Mouse (Mus musculus): ENCODE measurements around the gene Ccdc148. TPM values are rescaled to one million over a fixed set of nuclear protein-coding genes. Genes with fewer than 3 reads are reported as not detected.

Ccdc148 gene
- polyA plus RNA-seq, 1 experiment from 2014 or later, result 0.70 TPM

GRCm38 (mm10) chr2:58952101-58952500 lies 208.4 kb downstream of the Ccdc148 start:
- 72% methylated on average over 3 of the region's 3 CpGs for WGBS (ENCODE audit: insufficient replicate concordance)
- no peak overlapping the region for H3K27ac ChIP-seq (ENCODE audit: low read length)
- no peaks in the 10 kb centered on the region for H3K27me3 ChIP-seq (ENCODE audit: control insufficient read depth, insufficient read depth, low read depth, low read length)

GRCm38 (mm10) chr2:58948796-58949195 lies 211.7 kb downstream of the Ccdc148 start:
- no peak overlapping the region for H3K9ac ChIP-seq (ENCODE audit: low read depth, low read length)
- H3K4me2 ChIP-seq (ENCODE audit: low read depth, low read length), result no peak overlapping the region
- whole genome bisulfite sequencing (ENCODE audit: insufficient replicate concordance), result 62% methylated on average over 7 of the region's 7 CpGs
- no peaks in the 10 kb centered on the region for H3K36me3 ChIP-seq (ENCODE audit: control insufficient read depth, insufficient read depth)
- ATAC-seq (ENCODE audit: low read depth), result no peak
- no peaks in the 10 kb centered on the region for H3K27me3 ChIP-seq (ENCODE audit: control insufficient read depth, insufficient read depth, low read depth, low read length)
- no peaks in the 10 kb centered on the region for H3K9me3 ChIP-seq (replicated peaks; ENCODE audit: control insufficient read depth, low read length)
- H3K4me1 ChIP-seq (ENCODE audit: control insufficient read depth, low read depth, low read length), result no peaks in the 10 kb centered on the region
- no peak overlapping the region for H3K27ac ChIP-seq (ENCODE audit: low read length)
- H3K4me3 ChIP-seq (ENCODE audit: low read depth, low read length), result no peak overlapping the region

More at GRCm38 (mm10) chr2:58952101-58952500, 208.4 kb downstream of the Ccdc148 start:
- Histone ChIP-seq H3K36me3 (ENCODE audit: control insufficient read depth, insufficient read depth) (no peaks in the 10 kb centered on the region), H3K4me2 (ENCODE audit: low read depth, low read length) (no peak overlapping the region), H3K9me3 (replicated peaks; ENCODE audit: control insufficient read depth, low read length) (no peaks in the 10 kb centered on the region), H3K4me3 (ENCODE audit: low read depth, low read length) (no peak overlapping the region), H3K9ac (ENCODE audit: low read depth, low read length) (no peak overlapping the region), H3K4me1 (ENCODE audit: control insufficient read depth, low read depth, low read length) (no peaks in the 10 kb centered on the region)
- ATAC-seq (ENCODE audit: low read depth), result no peak

- no peaks in the 10 kb centered on the region for H3K36me3 ChIP-seq (ENCODE audit: control insufficient read depth, insufficient read depth)
- no peak overlapping the region for H3K9ac ChIP-seq (ENCODE audit: low read depth, low read length)
- H3K4me1 ChIP-seq (ENCODE audit: control insufficient read depth, low read depth, low read length), result no peaks in the 10 kb centered on the region
- H3K9me3 ChIP-seq (replicated peaks; ENCODE audit: control insufficient read depth, low read length), result no peaks in the 10 kb centered on the region
- H3K27me3 ChIP-seq (ENCODE audit: control insufficient read depth, insufficient read depth, low read depth, low read length), result no peaks in the 10 kb centered on the region
- no peak overlapping the region for H3K4me3 ChIP-seq (ENCODE audit: low read depth, low read length)
- H3K4me2 ChIP-seq (ENCODE audit: low read depth, low read length), result no peak overlapping the region
- H3K27ac ChIP-seq (ENCODE audit: low read length), result no peak overlapping the region
- WGBS (ENCODE audit: insufficient replicate concordance), result 67% methylated on average over 4 of the region's 4 CpGs
- ATAC-seq (ENCODE audit: low read depth), result no peak
Measured at GRCm38 (mm10) chr2:58941361-58941760, 219.1 kb downstream of the Ccdc148 start.

- no peak overlapping the region for H3K9ac ChIP-seq (ENCODE audit: low read depth, low read length)
- no peak overlapping the region for H3K27ac ChIP-seq (ENCODE audit: low read length)
- ATAC-seq (ENCODE audit: low read depth), result no peak
- H3K36me3 ChIP-seq (ENCODE audit: control insufficient read depth, insufficient read depth), result no peaks in the 10 kb centered on the region
- no peaks in the 10 kb centered on the region for H3K27me3 ChIP-seq (ENCODE audit: control insufficient read depth, insufficient read depth, low read depth, low read length)
- H3K4me1 ChIP-seq (ENCODE audit: control insufficient read depth, low read depth, low read length), result no peaks in the 10 kb centered on the region
- no peaks in the 10 kb centered on the region for H3K9me3 ChIP-seq (replicated peaks; ENCODE audit: control insufficient read depth, low read length)
- 76% methylated on average over 2 of the region's 2 CpGs for WGBS (ENCODE audit: insufficient replicate concordance)
- no peak overlapping the region for H3K4me2 ChIP-seq (ENCODE audit: low read depth, low read length)
- H3K4me3 ChIP-seq (ENCODE audit: low read depth, low read length), result no peak overlapping the region
Measured at GRCm38 (mm10) chr2:58925551-58925950, 234.9 kb downstream of the Ccdc148 start.

- H3K36me3 ChIP-seq (ENCODE audit: control insufficient read depth, insufficient read depth), result no peaks in the 10 kb centered on the region
- H3K9me3 ChIP-seq (replicated peaks; ENCODE audit: control insufficient read depth, low read length), result no peaks in the 10 kb centered on the region
- H3K4me1 ChIP-seq (ENCODE audit: control insufficient read depth, low read depth, low read length), result no peaks in the 10 kb centered on the region
- H3K27me3 ChIP-seq (ENCODE audit: control insufficient read depth, insufficient read depth, low read depth, low read length), result no peaks in the 10 kb centered on the region
- no peak overlapping the region for H3K4me2 ChIP-seq (ENCODE audit: low read depth, low read length)
- ATAC-seq (ENCODE audit: low read depth), result no peak
- no peak overlapping the region for H3K27ac ChIP-seq (ENCODE audit: low read length)
- 67% methylated on average over 4 of the region's 4 CpGs for WGBS (ENCODE audit: insufficient replicate concordance)
- no peak overlapping the region for H3K9ac ChIP-seq (ENCODE audit: low read depth, low read length)
- no peak overlapping the region for H3K4me3 ChIP-seq (ENCODE audit: low read depth, low read length)
Measured at GRCm38 (mm10) chr2:58918351-58918750, 242.1 kb downstream of the Ccdc148 start.

- Histone ChIP-seq H3K9me3 (replicated peaks; ENCODE audit: control insufficient read depth, low read length) (no peaks in the 10 kb centered on the region), H3K4me3 (ENCODE audit: low read depth, low read length) (no peak overlapping the region), H3K36me3 (ENCODE audit: control insufficient read depth, insufficient read depth) (no peaks in the 10 kb centered on the region), H3K4me2 (ENCODE audit: low read depth, low read length) (no peak overlapping the region), H3K4me1 (ENCODE audit: control insufficient read depth, low read depth, low read length) (no peaks in the 10 kb centered on the region), H3K27me3 (ENCODE audit: control insufficient read depth, insufficient read depth, low read depth, low read length) (no peaks in the 10 kb centered on the region), H3K27ac (ENCODE audit: low read length) (no peak overlapping the region), H3K9ac (ENCODE audit: low read depth, low read length) (no peak overlapping the region)
- 75% methylated on average over 9 of the region's 9 CpGs for WGBS (ENCODE audit: insufficient replicate concordance)
- no peak for ATAC-seq (ENCODE audit: low read depth)
Measured at GRCm38 (mm10) chr2:58912339-58912738, 248.1 kb downstream of the Ccdc148 start.

GRCm38 (mm10) chr2:58906814-58907516 lies 253.5 kb downstream of the Ccdc148 start:
- ATAC-seq (ENCODE audit: low read depth), result no peak
- WGBS (ENCODE audit: insufficient replicate concordance), result 9% methylated on average over 14 of the region's 14 CpGs

GRCm38 (mm10) chr2:58905057-58905456 lies 255.4 kb downstream of the Ccdc148 start:
- H3K4me1 ChIP-seq (ENCODE audit: control insufficient read depth, low read depth, low read length), result no peaks in the 10 kb centered on the region
- no peak overlapping the region for H3K27ac ChIP-seq (ENCODE audit: low read length)
- ATAC-seq (ENCODE audit: low read depth), result no peak
- H3K4me2 ChIP-seq (ENCODE audit: low read depth, low read length), result no peak overlapping the region
- no peak overlapping the region for H3K9ac ChIP-seq (ENCODE audit: low read depth, low read length)
- H3K9me3 ChIP-seq (replicated peaks; ENCODE audit: control insufficient read depth, low read length), result no peaks in the 10 kb centered on the region
- no peaks in the 10 kb centered on the region for H3K36me3 ChIP-seq (ENCODE audit: control insufficient read depth, insufficient read depth)
- no peak overlapping the region for H3K4me3 ChIP-seq (ENCODE audit: low read depth, low read length)
- 34% methylated on average over 4 of the region's 4 CpGs for WGBS (ENCODE audit: insufficient replicate concordance)
- H3K27me3 ChIP-seq (ENCODE audit: control insufficient read depth, insufficient read depth, low read depth, low read length), result no peaks in the 10 kb centered on the region

More at GRCm38 (mm10) chr2:58906814-58907516, 253.5 kb downstream of the Ccdc148 start:
- H3K27ac ChIP-seq (ENCODE audit: low read length), result no peak overlapping the region
- no peak overlapping the region for H3K9ac ChIP-seq (ENCODE audit: low read depth, low read length)
- no peak overlapping the region for H3K4me2 ChIP-seq (ENCODE audit: low read depth, low read length)
- H3K36me3 ChIP-seq (ENCODE audit: control insufficient read depth, insufficient read depth), result no peaks in the 10 kb centered on the region
- H3K27me3 ChIP-seq (ENCODE audit: control insufficient read depth, insufficient read depth, low read depth, low read length), result no peaks in the 10 kb centered on the region
- no peak overlapping the region for H3K4me3 ChIP-seq (ENCODE audit: low read depth, low read length)
- no peaks in the 10 kb centered on the region for H3K4me1 ChIP-seq (ENCODE audit: control insufficient read depth, low read depth, low read length)
- H3K9me3 ChIP-seq (replicated peaks; ENCODE audit: control insufficient read depth, low read length), result no peaks in the 10 kb centered on the region

- WGBS (ENCODE audit: insufficient replicate concordance), result 51% methylated on average over 3 of the region's 3 CpGs
- Histone ChIP-seq H3K4me3 (ENCODE audit: low read depth, low read length) (no peak overlapping the region), H3K4me2 (ENCODE audit: low read depth, low read length) (no peak overlapping the region), H3K4me1 (ENCODE audit: control insufficient read depth, low read depth, low read length) (no peaks in the 10 kb centered on the region), H3K27me3 (ENCODE audit: control insufficient read depth, insufficient read depth, low read depth, low read length) (no peaks in the 10 kb centered on the region), H3K9me3 (replicated peaks; ENCODE audit: control insufficient read depth, low read length) (no peaks in the 10 kb centered on the region), H3K9ac (ENCODE audit: low read depth, low read length) (no peak overlapping the region), H3K36me3 (ENCODE audit: control insufficient read depth, insufficient read depth) (no peaks in the 10 kb centered on the region), H3K27ac (ENCODE audit: low read length) (no peak overlapping the region)
- no peak for ATAC-seq (ENCODE audit: low read depth)
Measured at GRCm38 (mm10) chr2:58879876-58880275, 280.6 kb downstream of the Ccdc148 start.
